Mouse (Mus musculus): Measurements from ENCODE around the gene Gstm4. TPM values are rescaled to one million over a fixed set of nuclear protein-coding genes. Genes with fewer than 3 reads are reported as not detected.

Gstm4 gene
- polyA plus RNA-seq, 1 experiment from 2014 or later = 13.5 TPM

DNA sequence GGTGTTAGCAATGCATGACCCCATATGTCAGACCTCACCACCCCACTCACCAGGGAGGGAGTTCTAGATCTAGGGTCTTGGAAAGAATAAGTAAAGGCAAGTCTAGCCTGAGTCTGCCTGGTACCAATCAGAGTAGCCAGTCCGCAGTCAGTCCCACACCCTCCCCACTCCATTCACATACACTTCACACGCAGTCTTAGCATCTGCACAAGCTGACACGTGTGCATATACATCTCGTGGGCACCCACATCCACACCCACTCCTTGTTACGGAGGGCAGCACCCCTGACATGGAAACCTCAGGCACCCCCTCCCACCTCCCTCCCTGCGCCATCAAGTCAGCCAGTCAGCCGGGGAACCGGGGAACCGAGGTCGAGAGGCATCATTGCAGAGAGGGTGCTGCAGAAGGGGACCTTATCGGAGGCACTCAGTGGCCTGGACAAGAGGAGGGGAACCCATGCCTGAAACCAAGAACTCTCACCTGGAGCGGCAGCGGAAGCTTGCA lies 40.1 kb upstream of the Gstm4 start:
- Histone ChIP-seq H3K9ac (replicated peaks) (peak overlapping the region; percentile 76), H3K27me3 (ENCODE audit: insufficient read depth, low read length) (no peaks in the 10 kb centered on the region), H3K4me3 (ENCODE audit: low read depth, low read length) (peak overlapping the region; percentile 70), H3K36me3 (replicated peaks; ENCODE audit: insufficient read depth, low read length) (peaks cover 15% of the 10 kb centered on the region), H3K4me1 (ENCODE audit: insufficient read depth) (peaks cover 47% of the 10 kb centered on the region), H3K9me3 (ENCODE audit: low read length) (no peaks in the 10 kb centered on the region), H3K27ac (ENCODE audit: low read depth) (peak overlapping the region; percentile 93), H3K4me2 (ENCODE audit: low read depth, low read length) (peak overlapping the region; percentile 94)
- ATAC-seq = peak; percentile 11
- no peak for DNase-seq
- no peak for TF ChIP-seq EP300 (IDR thresholded peaks at IDR 0.05; ENCODE audit: low read depth)
- no peak for TF ChIP-seq CTCF (IDR thresholded peaks at IDR 0.05; ENCODE audit: low read depth)
- WGBS (ENCODE audit: insufficient replicate concordance) = 11% methylated on average over 13 of the region's 13 CpGs

GRCm38 (mm10) chr3:108083904-108084407 lies 39.3 kb upstream of the Gstm4 start:
- Histone ChIP-seq H3K27ac (ENCODE audit: low read depth) (peak overlapping the region; percentile 41; the same call in 1 of the 2 replicates), H3K9me3 (ENCODE audit: low read length) (no peaks in the 10 kb centered on the region), H3K4me2 (ENCODE audit: low read depth, low read length) (peak overlapping the region; percentile 94), H3K27me3 (ENCODE audit: insufficient read depth, low read length) (no peaks in the 10 kb centered on the region), H3K9ac (replicated peaks) (peak overlapping the region; percentile 76), H3K36me3 (replicated peaks; ENCODE audit: insufficient read depth, low read length) (peaks cover 24% of the 10 kb centered on the region), H3K4me1 (ENCODE audit: insufficient read depth) (peaks cover 47% of the 10 kb centered on the region), H3K4me3 (ENCODE audit: low read depth, low read length) (peak overlapping the region; percentile 70)
- 42% methylated on average over 4 of the region's 4 CpGs for WGBS (ENCODE audit: insufficient replicate concordance)
- no peak for ATAC-seq
- DNase-seq = peak; percentile 58
- no peak for TF ChIP-seq EP300 (IDR thresholded peaks at IDR 0.05; ENCODE audit: low read depth)

GRCm38 (mm10) chr3:108083161-108083560 lies 38.5 kb upstream of the Gstm4 start:
- TF ChIP-seq CTCF (IDR thresholded peaks at IDR 0.05; ENCODE audit: low read depth) (no peak), EP300 (IDR thresholded peaks at IDR 0.05; ENCODE audit: low read depth) (no peak)
- Histone ChIP-seq H3K36me3 (replicated peaks; ENCODE audit: insufficient read depth, low read length) (peaks cover 32% of the 10 kb centered on the region), H3K4me2 (ENCODE audit: low read depth, low read length) (peak overlapping the region; percentile 94), H3K4me1 (ENCODE audit: insufficient read depth) (peaks cover 47% of the 10 kb centered on the region), H3K27ac (ENCODE audit: low read depth) (peak overlapping the region; percentile 41), H3K4me3 (ENCODE audit: low read depth, low read length) (peak overlapping the region; percentile 70), H3K9ac (replicated peaks) (peak overlapping the region; percentile 76), H3K27me3 (ENCODE audit: insufficient read depth, low read length) (no peaks in the 10 kb centered on the region), H3K9me3 (ENCODE audit: low read length) (no peaks in the 10 kb centered on the region)
- DNase-seq (no peak), ATAC-seq (no peak)
- 13% methylated on average over 2 of the region's 2 CpGs for WGBS (ENCODE audit: insufficient replicate concordance)

DNA sequence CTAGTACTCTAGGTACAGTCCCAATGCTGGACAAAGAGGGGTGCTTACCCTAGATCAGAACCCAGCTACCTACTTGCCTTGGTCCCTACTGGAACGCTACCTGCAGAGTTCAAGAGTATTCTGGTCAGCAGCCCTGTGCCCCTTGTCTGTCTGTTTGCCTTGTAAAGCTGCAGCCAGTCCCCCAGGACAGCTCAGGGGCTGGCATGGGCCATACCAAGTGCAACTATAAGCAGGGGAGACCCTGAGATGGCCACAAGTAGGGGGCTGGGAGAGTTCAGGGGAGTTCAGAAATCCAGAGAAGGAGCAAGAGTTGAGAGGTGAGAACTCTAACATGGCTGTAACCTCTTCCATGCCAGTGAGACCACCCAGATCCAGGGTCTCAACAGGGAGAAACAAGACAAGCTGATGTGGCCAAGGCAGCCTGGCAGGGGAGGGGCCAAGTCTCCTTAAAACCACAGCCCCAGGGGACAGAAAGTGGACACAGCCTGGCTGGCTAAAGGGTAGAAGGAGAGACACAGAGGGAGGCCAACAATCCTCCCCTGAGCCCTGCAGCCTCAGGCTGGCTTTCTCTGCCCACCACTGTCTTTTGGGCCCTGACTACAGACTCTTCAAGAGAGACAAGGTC lies 37.7 kb upstream of the Gstm4 start:
- Histone ChIP-seq H3K4me3 (ENCODE audit: low read depth, low read length) (peak overlapping the region; percentile 70; the same call in 1 of the 2 replicates), H3K27me3 (ENCODE audit: insufficient read depth, low read length) (no peaks in the 10 kb centered on the region), H3K4me1 (ENCODE audit: insufficient read depth) (peaks cover 46% of the 10 kb centered on the region), H3K9me3 (ENCODE audit: low read length) (no peaks in the 10 kb centered on the region), H3K27ac (ENCODE audit: low read depth) (peak overlapping the region; percentile 41), H3K4me2 (ENCODE audit: low read depth, low read length) (peak overlapping the region; percentile 94), H3K36me3 (replicated peaks; ENCODE audit: insufficient read depth, low read length) (peaks cover 40% of the 10 kb centered on the region), H3K9ac (replicated peaks) (peak overlapping the region; percentile 76)
- no peak for TF ChIP-seq EP300 (IDR thresholded peaks at IDR 0.05; ENCODE audit: low read depth)
- no peak for TF ChIP-seq CTCF (IDR thresholded peaks at IDR 0.05; ENCODE audit: low read depth)
- 82% methylated on average over 1 of the region's 1 CpGs for WGBS (ENCODE audit: insufficient replicate concordance)
- no peak for ATAC-seq
- DNase-seq = no peak

- no peak overlapping the region for H3K4me3 ChIP-seq (ENCODE audit: low read depth, low read length)
- H3K27me3 ChIP-seq (ENCODE audit: insufficient read depth, low read length) = no peaks in the 10 kb centered on the region
- H3K4me2 ChIP-seq (ENCODE audit: low read depth, low read length) = peak overlapping the region; percentile 94; the same call in 1 of the 2 replicates
- TF ChIP-seq CTCF (IDR thresholded peaks at IDR 0.05; ENCODE audit: low read depth) = no peak
- no peak for TF ChIP-seq EP300 (IDR thresholded peaks at IDR 0.05; ENCODE audit: low read depth)
- ATAC-seq = no peak
- 75% methylated on average over 4 of the region's 4 CpGs for WGBS (ENCODE audit: insufficient replicate concordance)
- H3K27ac ChIP-seq (ENCODE audit: low read depth) = no peak overlapping the region
- H3K36me3 ChIP-seq (replicated peaks; ENCODE audit: insufficient read depth, low read length) = peaks cover 46% of the 10 kb centered on the region
- no peak for DNase-seq
- peaks cover 39% of the 10 kb centered on the region for H3K4me1 ChIP-seq (ENCODE audit: insufficient read depth)
- no peaks in the 10 kb centered on the region for H3K9me3 ChIP-seq (ENCODE audit: low read length)
- peak overlapping the region; percentile 44 for H3K9ac ChIP-seq (replicated peaks)
Measured at GRCm38 (mm10) chr3:108081681-108082080, 37.0 kb upstream of the Gstm4 start.

DNA sequence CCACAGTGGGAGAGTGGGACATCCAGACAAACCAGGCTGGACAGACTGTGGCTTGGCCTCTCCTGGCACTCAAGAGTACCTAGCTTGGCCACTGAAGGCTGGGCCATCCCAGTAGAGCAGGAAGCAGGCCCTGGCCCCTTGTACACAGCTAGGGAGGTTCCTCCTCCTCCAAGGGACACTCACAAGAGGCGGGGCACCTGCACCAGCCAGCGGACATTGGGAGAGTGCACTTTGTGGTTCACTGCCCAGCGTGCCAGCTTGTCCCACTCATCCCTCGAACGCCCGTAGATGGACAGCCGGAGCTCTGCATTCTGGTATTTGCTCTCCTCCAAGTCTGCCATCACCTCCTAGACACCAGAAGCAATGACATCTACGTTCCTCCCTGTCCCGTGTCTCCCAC lies 32.1 kb upstream of the Gstm4 start:
- no peak overlapping the region for H3K4me2 ChIP-seq (ENCODE audit: low read depth, low read length)
- no peak overlapping the region for H3K4me3 ChIP-seq (ENCODE audit: low read depth, low read length)
- H3K36me3 ChIP-seq (replicated peaks; ENCODE audit: insufficient read depth, low read length) = peaks cover 72% of the 10 kb centered on the region
- no peak for TF ChIP-seq EP300 (IDR thresholded peaks at IDR 0.05; ENCODE audit: low read depth)
- no peak for TF ChIP-seq CTCF (IDR thresholded peaks at IDR 0.05; ENCODE audit: low read depth)
- no peak overlapping the region for H3K9ac ChIP-seq (replicated peaks)
- WGBS (ENCODE audit: insufficient replicate concordance) = 93% methylated on average over 9 of the region's 9 CpGs
- peaks cover 3% of the 10 kb centered on the region; the same call in 1 of the 2 replicates for H3K4me1 ChIP-seq (ENCODE audit: insufficient read depth)
- ATAC-seq (no peak), DNase-seq (peak; percentile 12)
- H3K27ac ChIP-seq (ENCODE audit: low read depth) = no peak overlapping the region
- H3K27me3 ChIP-seq (ENCODE audit: insufficient read depth, low read length) = no peaks in the 10 kb centered on the region
- H3K9me3 ChIP-seq (ENCODE audit: low read length) = no peaks in the 10 kb centered on the region

Data from liver, postnatal 0 days (tissue).